Mouse (Mus musculus): Measurements from ENCODE around the gene Gpr156.
"Not testable (repeated sequence)": the region's sequence is repeated elsewhere in the genome, so short reads cannot be mapped to it uniquely, and the experiment has no call there.

DNA sequence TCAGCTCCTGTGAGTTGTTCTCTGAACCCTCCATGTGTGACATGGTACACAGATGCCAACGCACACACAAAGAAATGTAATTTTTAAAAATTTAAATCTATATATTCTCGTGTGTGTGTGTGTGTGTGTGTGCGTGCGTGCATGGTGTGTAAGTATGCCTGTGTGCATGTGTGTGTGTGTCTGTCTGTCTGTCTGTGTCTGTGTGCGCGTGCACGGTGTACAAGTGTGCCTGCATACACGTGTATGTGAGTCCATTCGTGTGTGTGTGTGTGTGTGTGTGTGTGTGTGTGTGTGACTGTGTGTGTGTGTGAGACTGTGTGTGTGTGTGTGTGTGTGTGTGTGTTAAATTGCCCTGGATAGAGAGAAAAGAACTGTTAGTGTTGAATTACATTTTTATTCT, 56.9 kb downstream of the Gpr156 start:
- TF ChIP-seq CTCF (IDR thresholded peaks at IDR 0.05; ENCODE audit: extremely low read depth, insufficient read length, insufficient replicate concordance, low read depth, low read length); POLR2A (IDR thresholded peaks at IDR 0.05; ENCODE audit: low read depth, low read length): not testable (repeated sequence)

Data from small intestine, adult 2 months (tissue).